Mouse (Mus musculus) C2C12 (cell line): ENCODE measurements at regions not wholly inside any gene's neighbourhood (a gene's known extent, or its start where the extent isn't known, plus 50 kb on each side); places are given as distances from the start of the nearest gene placed in this dataset.

Source experiments
- CEBPB ChIP-seq: IDR thresholded peaks from one replicate; pipeline ENCODE4 v1.6.1; 2011; ENCODE audit warnings: low read depth, mild to moderate bottlenecking, control low read depth, moderate library complexity
- CTCF ChIP-seq: IDR thresholded peaks from one replicate; pipeline ENCODE4 v1.5.1; 2011; ENCODE audit not compliant: control insufficient read depth, insufficient read depth, insufficient read length
- FOSL1 ChIP-seq: IDR thresholded peaks from one replicate; pipeline ENCODE4 v1.8.0; 2011; ENCODE audit warnings: mild to moderate bottlenecking, low read length; ENCODE audit not compliant: poor library complexity, insufficient read depth, severe bottlenecking
- MAX ChIP-seq: IDR thresholded peaks from one replicate; pipeline ENCODE4 v1.6.1; 2011; ENCODE audit warnings: mild to moderate bottlenecking, control low read depth
- MYOD1 ChIP-seq: IDR thresholded peaks from one replicate; pipeline ENCODE4 v1.6.1; 2011; ENCODE audit warnings: low read depth; ENCODE audit not compliant: control insufficient read depth, insufficient read length
- MYOG ChIP-seq: IDR thresholded peaks from one replicate; pipeline ENCODE4 v1.6.1; 2011; ENCODE audit not compliant: control insufficient read depth, insufficient read length; ENCODE audit errors: extremely low read depth
- USF1 ChIP-seq: IDR thresholded peaks from one replicate; pipeline ENCODE4 v1.6.1; 2011; ENCODE audit warnings: low read depth, mild to moderate bottlenecking, control low read depth, moderate library complexity

- TF ChIP-seq CEBPB (no peak), CTCF (no peak), USF1 (no peak), FOSL1 (no peak), MAX (no peak), MYOG (no peak), MYOD1 (no peak)
Observed at GRCm38 (mm10) chr13:107540305-107540704, 503.9 kb upstream of the Smim15 start.
